Mouse (Mus musculus) E14TG2a.4 (cell line): ENCODE measurements around the gene Agap1.

Source experiments
- CTCF ChIP-seq: conservative IDR thresholded peaks from 2 replicates; pipeline ENCODE4 v1.5.1; 2014; ENCODE audit warnings: low read length
- POU5F1 ChIP-seq: IDR thresholded peaks from 2 replicates; pipeline ENCODE4 v1.6.1; 2014; ENCODE audit warnings: low read length, borderline replicate concordance

DNA sequence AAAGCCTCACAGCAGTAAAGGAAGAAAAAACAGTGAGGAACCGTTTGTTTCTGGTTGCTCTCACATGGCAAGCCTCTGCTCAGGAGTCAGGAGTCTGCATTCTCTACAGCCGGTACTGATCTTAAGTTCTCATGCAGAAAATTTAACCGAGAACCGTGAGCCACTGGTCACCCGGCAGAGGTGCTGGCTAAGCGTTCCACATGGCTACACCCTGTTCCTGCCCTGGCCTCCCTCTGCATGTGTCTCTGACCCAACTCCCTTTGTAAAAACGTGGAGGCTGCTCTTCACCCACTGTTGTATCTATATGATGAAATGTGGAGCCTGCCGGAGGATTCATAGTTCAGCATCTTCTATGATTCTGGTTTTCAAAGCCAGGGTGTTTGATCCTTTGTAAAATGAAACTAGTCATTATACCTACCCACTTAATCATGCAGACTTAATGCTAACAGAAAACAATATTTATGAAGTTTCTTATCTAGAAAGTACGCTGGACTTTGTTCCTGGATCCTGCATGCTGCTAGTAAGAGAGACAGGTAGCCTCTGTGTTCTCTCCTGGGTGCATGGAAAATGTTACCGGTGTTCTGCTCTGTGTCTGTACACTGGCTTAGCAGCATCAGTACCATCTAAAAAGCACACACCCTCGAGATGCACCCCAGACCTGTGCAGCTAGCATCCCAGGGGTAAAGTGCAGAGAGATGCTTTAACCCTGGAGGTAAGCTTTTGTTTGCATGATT lies 396.2 kb downstream of the Agap1 start:
- TF ChIP-seq CTCF (no peak), POU5F1 (no peak)
